Mouse (Mus musculus): ENCODE data around the gene Vmn1r82. TPM values are rescaled to one million over a fixed set of nuclear protein-coding genes. Genes with fewer than 3 reads are reported as not detected.

Gene Vmn1r82
- not detected in 2 replicates for polyA plus RNA-seq (2015; fragmentation: Nextera tagmentation; extraction: Ambion mirVana)

DNA sequence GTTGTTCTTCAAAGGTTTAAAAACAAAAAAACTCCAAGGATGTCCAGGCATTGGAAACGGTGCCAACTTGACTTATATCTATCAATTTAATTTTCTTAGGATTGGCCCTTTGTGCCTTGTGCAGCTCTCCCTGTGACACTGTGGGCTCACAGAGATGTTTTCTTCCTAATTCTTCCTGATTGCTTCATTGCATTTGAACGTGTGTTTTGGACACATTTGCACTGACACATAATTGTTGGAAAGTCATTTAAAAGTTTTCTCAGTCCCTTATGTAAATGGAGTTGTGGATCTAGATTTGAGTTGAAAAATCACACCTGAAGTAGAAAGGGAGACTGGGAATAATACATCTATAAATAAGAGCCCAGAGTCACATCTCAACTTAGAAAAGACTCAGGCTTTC lies at the start of gene Vmn1r82:
Vmn1r82 (plus strand) TSS at position 301 of the 400 bp plus-strand sequence.
- Histone ChIP-seq H3K27me3 (ENCODE audit: control insufficient read depth, insufficient read depth, low read length) (no peaks in the 10 kb centered on the region), H3K4me1 (replicated peaks; ENCODE audit: control insufficient read depth, insufficient read depth) (no peaks in the 10 kb centered on the region), H3K9me3 (ENCODE audit: control insufficient read depth, low read length) (no peaks in the 10 kb centered on the region), H3K4me3 (ENCODE audit: low read depth, low read length) (no peak within 1 kb of the TSS), H3K27ac (replicated peaks) (no peak within 1 kb of the TSS), H3K36me3 (ENCODE audit: control insufficient read depth, insufficient read depth, low read length) (no peaks in the 10 kb centered on the region), H3K9ac (ENCODE audit: low read length) (no peak within 1 kb of the TSS), H3K4me2 (replicated peaks; ENCODE audit: low read depth) (no peak within 1 kb of the TSS)
- WGBS: 53% methylated on average over 2 of the region's 2 CpGs
- TF ChIP-seq CTCF (IDR thresholded peaks at IDR 0.05; ENCODE audit: low read depth) (no peak), EP300 (optimal IDR thresholded peaks at IDR 0.05) (no peak)
- ATAC-seq (ENCODE audit: low FRiP score, low TSS enrichment) (no peak), DNase-seq (ENCODE audit: low spot score) (no peak)

DNA sequence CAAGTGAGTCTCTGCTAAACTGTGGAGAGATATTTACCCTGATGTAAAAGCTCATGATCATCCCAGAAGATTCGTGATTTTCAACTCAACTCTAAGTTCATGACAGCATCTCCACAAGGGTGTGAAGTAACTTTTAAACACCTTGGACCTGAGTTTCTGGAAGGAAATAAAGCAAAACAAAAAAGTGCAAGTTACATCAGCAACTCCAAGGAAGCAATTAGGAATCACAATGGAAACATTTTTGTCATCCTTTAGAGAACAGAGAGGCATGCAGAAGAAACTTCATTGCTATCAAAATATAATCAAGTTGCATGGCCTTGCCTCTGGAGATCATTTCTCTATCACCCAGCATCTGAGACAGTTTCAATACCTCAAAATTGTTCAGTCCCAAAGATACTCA lies 32.1 kb upstream of the Vmn1r82 start, which contains the start of gene Vmn1r81:
Vmn1r81 (minus strand) TSS at position 101 of the 400 bp plus-strand sequence.
- no peak within 1 kb of the TSS for H3K27ac ChIP-seq (replicated peaks)
- no peaks in the 10 kb centered on the region for H3K4me1 ChIP-seq (replicated peaks; ENCODE audit: control insufficient read depth, insufficient read depth)
- H3K4me3 ChIP-seq (ENCODE audit: low read depth, low read length): no peak within 1 kb of the TSS
- no peak for ATAC-seq (ENCODE audit: low FRiP score, low TSS enrichment)
- no peak within 1 kb of the TSS for H3K9ac ChIP-seq (ENCODE audit: low read length)
- H3K36me3 ChIP-seq (ENCODE audit: control insufficient read depth, insufficient read depth, low read length): no peaks in the 10 kb centered on the region
- TF ChIP-seq CTCF (IDR thresholded peaks at IDR 0.05; ENCODE audit: low read depth) (no peak), EP300 (optimal IDR thresholded peaks at IDR 0.05) (no peak)
- DNase-seq (ENCODE audit: low spot score): no peak
- 64% methylated on average over 1 of the region's 1 CpGs for WGBS
- no peaks in the 10 kb centered on the region for H3K27me3 ChIP-seq (ENCODE audit: control insufficient read depth, insufficient read depth, low read length)
- H3K4me2 ChIP-seq (replicated peaks; ENCODE audit: low read depth): no peak within 1 kb of the TSS
- no peaks in the 10 kb centered on the region for H3K9me3 ChIP-seq (ENCODE audit: control insufficient read depth, low read length)

DNA sequence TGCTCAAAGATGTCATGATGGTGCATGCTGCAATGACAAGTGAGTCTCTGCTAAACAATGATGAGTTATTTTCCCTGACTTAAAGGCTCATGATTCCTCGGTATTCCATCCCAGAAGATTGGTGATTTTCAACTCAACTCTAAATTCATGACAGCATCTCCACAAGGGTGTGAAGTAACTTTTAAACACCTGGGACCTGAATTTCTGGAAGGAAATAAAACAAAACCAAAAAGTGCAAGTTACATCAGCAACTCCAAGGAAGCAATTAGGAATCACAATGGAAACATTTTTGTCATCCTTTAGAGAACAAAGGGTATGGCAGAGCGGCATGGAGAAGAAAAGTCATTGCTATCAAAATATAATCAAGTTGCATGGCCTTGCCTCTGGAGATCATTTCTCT lies 29.2 kb downstream of the Vmn1r82 start, which contains the start of gene Vmn1r83:
Vmn1r83 (minus strand) TSS at position 101 of the 400 bp plus-strand sequence.
- no peaks in the 10 kb centered on the region for H3K27me3 ChIP-seq (ENCODE audit: control insufficient read depth, insufficient read depth, low read length)
- H3K27ac ChIP-seq (replicated peaks): no peak within 1 kb of the TSS
- no peak within 1 kb of the TSS for H3K4me3 ChIP-seq (ENCODE audit: low read depth, low read length)
- H3K4me2 ChIP-seq (replicated peaks; ENCODE audit: low read depth): no peak within 1 kb of the TSS
- DNase-seq (ENCODE audit: low spot score) (no peak), ATAC-seq (ENCODE audit: low FRiP score, low TSS enrichment) (no peak)
- H3K36me3 ChIP-seq (ENCODE audit: control insufficient read depth, insufficient read depth, low read length): no peaks in the 10 kb centered on the region
- no peaks in the 10 kb centered on the region for H3K4me1 ChIP-seq (replicated peaks; ENCODE audit: control insufficient read depth, insufficient read depth)
- H3K9ac ChIP-seq (ENCODE audit: low read length): no peak within 1 kb of the TSS
- no peak for TF ChIP-seq EP300 (optimal IDR thresholded peaks at IDR 0.05)
- TF ChIP-seq CTCF (IDR thresholded peaks at IDR 0.05; ENCODE audit: low read depth): no peak
- WGBS: 79% methylated on average over 2 of the region's 2 CpGs
- no peaks in the 10 kb centered on the region for H3K9me3 ChIP-seq (ENCODE audit: control insufficient read depth, low read length)

Other genes with a start within 250 kb of the Vmn1r82 start
- 0.02 TPM in 1 of 2 replicates, not detected in the other for gene Vmn1r78, start 150.2 kb upstream of the Vmn1r82 start, polyA plus RNA-seq (2015; fragmentation: Nextera tagmentation; extraction: Ambion mirVana)
- 0.04 TPM in 1 of 2 replicates, not detected in the other for gene Vmn1r79, start 129.2 kb upstream of the Vmn1r82 start, polyA plus RNA-seq (2015; fragmentation: Nextera tagmentation; extraction: Ambion mirVana)
- gene Vmn1r80, start 111.1 kb upstream of the Vmn1r82 start, polyA plus RNA-seq (2015; fragmentation: Nextera tagmentation; extraction: Ambion mirVana): 0.02 TPM in 1 of 2 replicates, not detected in the other
- gene Vmn1r81, start 32.2 kb upstream of the Vmn1r82 start, polyA plus RNA-seq (2015; fragmentation: Nextera tagmentation; extraction: Ambion mirVana): 0.01 TPM in 1 of 2 replicates, not detected in the other
- gene Vmn1r83, start 29.1 kb downstream of the Vmn1r82 start, polyA plus RNA-seq (2015; fragmentation: Nextera tagmentation; extraction: Ambion mirVana): 0.04 TPM in 1 of 2 replicates, not detected in the other
- not detected in 2 replicates for gene Vmn1r84, start 68.8 kb downstream of the Vmn1r82 start, polyA plus RNA-seq (2015; fragmentation: Nextera tagmentation; extraction: Ambion mirVana)
- 1.8 TPM in 2 replicates for gene Zfp551, start 122.3 kb downstream of the Vmn1r82 start, polyA plus RNA-seq (2015; fragmentation: Nextera tagmentation; extraction: Ambion mirVana)
- 5.4 and 5.7 TPM in 2 replicates for gene Zfp606, start 177.9 kb downstream of the Vmn1r82 start, polyA plus RNA-seq (2015; fragmentation: Nextera tagmentation; extraction: Ambion mirVana)
- gene 2900092C05Rik, start 212.1 kb downstream of the Vmn1r82 start, polyA plus RNA-seq (2015; fragmentation: Nextera tagmentation; extraction: Ambion mirVana): not detected in 2 replicates